Mouse (Mus musculus) brain, embryonic 14.5 days (tissue): ENCODE data around the gene Qrich1. TPM values are rescaled to one million over a fixed set of nuclear protein-coding genes. Genes with fewer than 3 reads are reported as not detected.
A peak's percentile ranks its signal among the peaks of the same experiment; 100 is the strongest.

ENCODE experiments used
- DNase-seq: peaks from one replicate; pipeline ENCODE4 v3.0.0-alpha.2; 2011; ENCODE audit warnings: low read depth
- CTCF ChIP-seq: fragments of 200-500 bp; IDR thresholded peaks from 2 replicates; pipeline ENCODE4 v1.5.1; 2012; ENCODE audit warnings: inconsistent platforms, mild to moderate bottlenecking, moderate library complexity, borderline replicate concordance; ENCODE audit not compliant: insufficient read depth, insufficient read length; ENCODE audit errors: extremely low read depth
- POLR2A ChIP-seq: fragments of 200-500 bp; IDR thresholded peaks from 2 replicates; pipeline ENCODE4 v1.6.1; 2012; ENCODE audit warnings: mild to moderate bottlenecking, inconsistent platforms, borderline replicate concordance; ENCODE audit not compliant: poor library complexity, insufficient read depth, insufficient read length, severe bottlenecking; ENCODE audit errors: extremely low read depth
- polyA plus RNA-seq: library from polyadenylated mRNA; depleted of rRNA; stranded (reverse); fragments of >200 nt; gene quantifications from 2 replicates; pipeline ENCODE4 v1.2.3, GENCODE M21; 2012; rRNA removed

Gene Qrich1
- 166 and 169 TPM in 2 replicates for polyA plus RNA-seq

- TF ChIP-seq POLR2A: peak; percentile 67; the same call in 1 of the 2 replicates
- TF ChIP-seq CTCF: no peak
- peak; percentile 99 for DNase-seq
These were observed at the start of gene Qrich1 for GRCm38 (mm10) chr9:108516380-108517251. TSS of gene Qrich1 (plus strand) at chr9:108516806.

- DNase-seq: no peak
- TF ChIP-seq POLR2A (no peak), CTCF (no peak)
These were observed 47.2 kb upstream of the Qrich1 start for GRCm38 (mm10) chr9:108469430-108469829.

- no peak for DNase-seq
- TF ChIP-seq CTCF (no peak), POLR2A (no peak)
These were observed 46.8 kb upstream of the Qrich1 start for GRCm38 (mm10) chr9:108469845-108470244.

GRCm38 (mm10) chr9:108474528-108474927, 42.1 kb upstream of the Qrich1 start:
- no peak for DNase-seq
- TF ChIP-seq CTCF: no peak
- no peak for TF ChIP-seq POLR2A

GRCm38 (mm10) chr9:108478638-108479156, 37.9 kb upstream of the Qrich1 start:
- peak; percentile 83 for DNase-seq
- TF ChIP-seq CTCF (no peak), POLR2A (no peak)

GRCm38 (mm10) chr9:108479241-108479640, 37.4 kb upstream of the Qrich1 start:
- peak; percentile 38 for DNase-seq
- TF ChIP-seq CTCF (no peak), POLR2A (no peak)

GRCm38 (mm10) chr9:108479721-108480351, 36.8 kb upstream of the Qrich1 start, which contains the start of gene Lamb2:
TSS of gene Lamb2 (plus strand) at chr9:108479736.
- TF ChIP-seq POLR2A (no peak), CTCF (no peak)
- DNase-seq: peak; percentile 80

GRCm38 (mm10) chr9:108480813-108481519, 35.6 kb upstream of the Qrich1 start:
- DNase-seq: no peak
- TF ChIP-seq POLR2A: no peak
- no peak for TF ChIP-seq CTCF

- TF ChIP-seq CTCF (no peak), POLR2A (no peak)
- DNase-seq: no peak
These were observed 34.9 kb upstream of the Qrich1 start for GRCm38 (mm10) chr9:108481520-108482210.

GRCm38 (mm10) chr9:108483051-108483790, 33.4 kb upstream of the Qrich1 start:
- no peak for DNase-seq
- TF ChIP-seq POLR2A: no peak
- TF ChIP-seq CTCF: no peak
